Mouse (Mus musculus) liver (tissue): ENCODE data around the gene Pde1b.

ENCODE experiments used
- DNase-seq: peaks from one replicate; pipeline ENCODE4 v3.0.0-alpha.2; 2020; ENCODE audit warnings: mixed read lengths

The Pde1b gene

DNA sequence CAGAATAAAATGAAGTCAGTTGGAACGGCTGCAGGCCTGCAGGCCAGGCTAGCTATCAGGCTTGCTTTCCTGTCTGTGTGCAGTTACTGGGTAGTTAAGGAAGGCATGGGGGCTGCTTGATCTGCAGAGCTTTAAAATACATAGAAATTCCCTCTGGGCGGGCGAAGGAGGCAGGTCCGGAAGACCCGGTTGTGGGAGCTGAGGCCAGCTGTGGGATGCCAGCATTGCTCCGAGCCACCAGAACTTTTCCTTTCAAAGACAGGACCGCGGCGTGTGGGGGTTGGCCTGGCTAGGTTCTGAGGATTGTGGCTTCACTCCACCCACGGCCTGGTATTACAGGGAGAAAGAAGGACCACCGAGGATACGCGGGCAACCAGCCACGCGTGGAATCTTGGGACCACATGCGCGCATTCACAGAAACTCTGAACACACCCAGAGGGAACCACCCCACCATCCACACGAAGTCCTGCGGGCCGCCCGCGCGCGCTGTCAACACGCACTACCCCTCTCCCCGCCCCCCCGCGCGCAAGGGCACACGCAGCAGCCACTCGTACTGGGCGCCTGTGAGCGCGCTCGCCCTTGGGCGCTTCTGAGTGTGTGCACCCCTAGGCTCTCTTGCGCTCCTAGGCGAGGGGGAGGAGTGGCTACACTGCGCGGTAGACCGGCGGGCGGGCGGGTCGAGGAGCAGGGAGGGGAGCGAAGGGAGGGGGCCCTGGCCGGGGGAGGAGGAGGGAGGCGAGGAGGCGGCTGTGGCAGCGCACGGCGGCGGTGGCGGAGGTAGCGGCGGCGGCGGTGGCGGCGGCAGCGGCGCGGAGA lies at the start of gene Pde1b:
TSS of gene Pde1b (plus strand) at position 600 of the 816 bp plus-strand sequence.
- DNase-seq, result peak; percentile 58

DNA sequence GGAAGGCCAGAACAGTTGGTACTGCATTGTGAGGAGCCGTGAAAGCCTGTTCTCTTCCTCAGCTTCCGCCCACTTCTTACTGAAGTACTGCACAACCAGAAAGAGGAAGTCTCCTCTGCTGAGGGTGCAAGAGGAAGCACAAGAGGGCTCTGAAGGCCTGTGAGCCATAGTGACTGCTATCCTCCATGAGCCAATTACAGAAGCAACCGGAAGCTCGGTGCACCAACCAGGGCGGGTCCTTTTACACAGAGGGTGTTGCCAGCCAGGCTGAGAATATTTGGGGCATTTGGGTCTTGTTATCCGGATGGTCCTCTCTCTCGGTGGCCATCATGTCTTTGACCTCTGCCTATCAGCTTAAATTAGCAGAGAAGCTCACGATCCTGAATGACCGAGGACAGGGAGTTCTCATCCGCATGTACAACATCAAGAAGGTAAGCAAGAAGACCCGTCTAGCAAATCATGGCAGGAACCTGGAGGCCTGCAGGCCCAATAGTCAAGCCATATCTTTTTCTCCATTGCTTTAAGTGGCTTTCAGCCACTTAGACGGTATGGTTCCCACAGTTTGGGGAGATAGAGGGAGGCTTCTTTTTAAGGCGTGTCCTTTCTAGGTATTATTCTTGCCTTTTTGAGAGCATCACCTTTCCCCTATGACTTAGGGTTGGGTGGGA lies 49.1 kb upstream of the Pde1b start, which contains the start of gene Nckap1l:
TSS of gene Nckap1l (plus strand) at position 244 of the 668 bp plus-strand sequence.
- DNase-seq, result peak; percentile 55

- DNase-seq, result no peak
Measured at GRCm38 (mm10) chr15:103454449-103454848, 48.4 kb upstream of the Pde1b start.

DNA sequence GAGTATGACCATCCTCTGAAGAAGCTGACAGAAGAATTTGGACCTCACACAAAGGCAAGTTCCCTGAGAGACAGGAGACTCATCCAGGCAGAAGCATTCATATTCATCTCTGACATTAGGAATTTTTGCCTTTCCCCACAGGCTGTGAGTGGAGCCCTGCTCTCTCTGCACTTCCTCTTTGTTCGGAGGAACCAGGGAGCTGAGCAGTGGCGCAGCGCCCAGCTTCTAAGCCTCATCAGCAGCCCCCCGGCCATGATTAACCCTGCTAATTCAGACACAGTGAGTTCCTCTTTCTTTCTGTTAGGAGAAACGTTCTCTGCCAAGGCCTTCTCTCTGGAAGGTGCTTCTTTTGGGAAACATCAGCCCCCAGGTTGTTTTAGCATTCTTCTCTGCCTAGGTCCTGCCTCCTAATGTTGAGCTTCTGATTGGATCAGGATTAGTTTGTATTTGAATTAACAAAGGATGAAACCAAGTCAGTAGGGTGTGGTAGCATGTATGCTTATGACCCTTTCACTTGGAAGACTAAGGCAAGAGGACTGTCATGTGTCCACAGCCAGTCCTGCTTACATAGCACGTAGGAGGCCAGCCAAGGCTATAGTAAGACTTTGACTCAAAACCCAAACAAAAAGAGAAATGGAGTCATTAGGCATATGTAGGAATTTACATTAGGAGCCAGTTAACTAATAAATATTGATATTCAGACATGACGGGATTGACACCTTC lies 40.1 kb upstream of the Pde1b start:
- DNase-seq, result peak; percentile 15

- no peak for DNase-seq
Measured at GRCm38 (mm10) chr15:103471488-103472194, 31.2 kb upstream of the Pde1b start.

DNA sequence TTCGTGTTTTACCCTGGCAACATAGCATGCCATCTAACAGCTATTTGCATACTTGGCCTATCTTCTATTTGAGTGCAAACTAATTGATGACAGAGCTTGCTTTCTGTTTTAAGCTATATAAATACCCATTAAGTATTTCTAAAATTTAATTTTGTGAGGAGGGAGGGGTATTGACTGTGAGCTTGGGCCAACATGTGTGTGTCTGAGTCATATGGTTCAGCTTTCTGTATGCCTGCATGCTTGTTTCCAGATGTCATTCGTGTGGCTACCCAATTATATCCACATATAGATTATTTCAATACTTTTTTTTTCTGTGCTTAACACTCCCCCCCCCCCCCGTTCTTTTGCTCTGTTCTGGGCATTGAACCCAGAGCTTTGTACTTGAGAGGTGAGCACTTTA lies 30.6 kb upstream of the Pde1b start:
- DNase-seq, result no peak

GRCm38 (mm10) chr15:103473182-103473581 lies 29.7 kb upstream of the Pde1b start:
- DNase-seq, result no peak

DNA sequence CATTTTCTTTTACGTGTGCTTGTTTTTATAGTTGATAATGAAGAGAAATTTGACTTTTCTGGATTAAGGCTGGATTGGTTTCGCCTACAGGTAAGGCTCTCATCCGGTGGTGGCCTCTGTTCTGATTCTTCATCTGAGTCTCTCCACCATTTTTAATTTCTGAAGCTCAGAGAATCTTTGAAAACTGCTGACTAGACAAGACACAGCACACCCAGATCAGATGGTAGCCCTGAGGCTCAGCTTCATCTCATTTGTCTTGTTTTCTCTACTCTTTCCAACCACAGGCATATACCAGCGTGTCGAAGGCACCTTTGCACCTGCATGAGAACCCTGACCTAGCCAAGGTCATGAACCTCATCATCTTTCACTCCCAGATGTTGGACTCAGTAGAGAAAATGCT lies 29.1 kb upstream of the Pde1b start:
- DNase-seq, result no peak

GRCm38 (mm10) chr15:103479080-103479606 lies 23.7 kb upstream of the Pde1b start:
- DNase-seq, result no peak

DNA sequence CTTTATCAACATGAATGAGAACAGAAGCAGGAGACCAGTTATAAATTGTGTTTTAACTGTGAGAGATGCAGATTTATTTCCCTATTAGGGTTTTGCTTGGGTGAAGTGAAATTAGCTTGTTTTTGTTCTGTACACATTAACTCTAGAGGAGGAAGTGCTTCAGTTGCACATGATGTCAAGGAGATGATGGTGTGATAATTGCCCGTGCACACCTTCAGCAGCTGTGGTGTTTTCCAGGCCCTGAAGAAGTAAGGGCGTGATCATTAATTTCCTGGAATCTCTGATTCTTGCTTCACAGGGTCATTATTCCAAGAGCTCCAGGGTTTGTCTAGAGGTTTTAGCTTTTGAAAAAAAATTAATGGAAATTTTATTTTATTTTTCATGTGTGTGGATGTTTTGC lies 22.7 kb upstream of the Pde1b start:
- no peak for DNase-seq

GRCm38 (mm10) chr15:103482488-103482887 lies 20.3 kb upstream of the Pde1b start:
- no peak for DNase-seq

DNA sequence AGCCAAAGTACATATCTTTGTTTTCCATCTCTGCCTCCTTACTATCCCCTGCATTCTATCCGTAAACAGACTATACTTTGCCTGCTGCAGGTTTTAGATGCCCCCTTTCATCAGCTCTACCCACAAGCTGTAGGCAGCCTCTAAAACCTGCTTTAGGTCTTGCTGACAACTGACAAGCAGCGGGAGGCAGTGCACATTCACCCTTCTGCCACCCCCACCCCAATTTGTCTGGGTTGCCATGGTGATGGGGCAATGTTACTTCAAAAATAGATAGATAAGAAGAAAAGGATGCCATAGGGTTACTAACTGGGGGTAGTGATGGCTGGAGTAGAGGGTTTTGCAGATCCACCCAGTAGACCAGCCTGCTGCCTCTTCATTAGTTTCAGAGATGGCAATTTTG lies 18.3 kb upstream of the Pde1b start:
- no peak for DNase-seq

DNA sequence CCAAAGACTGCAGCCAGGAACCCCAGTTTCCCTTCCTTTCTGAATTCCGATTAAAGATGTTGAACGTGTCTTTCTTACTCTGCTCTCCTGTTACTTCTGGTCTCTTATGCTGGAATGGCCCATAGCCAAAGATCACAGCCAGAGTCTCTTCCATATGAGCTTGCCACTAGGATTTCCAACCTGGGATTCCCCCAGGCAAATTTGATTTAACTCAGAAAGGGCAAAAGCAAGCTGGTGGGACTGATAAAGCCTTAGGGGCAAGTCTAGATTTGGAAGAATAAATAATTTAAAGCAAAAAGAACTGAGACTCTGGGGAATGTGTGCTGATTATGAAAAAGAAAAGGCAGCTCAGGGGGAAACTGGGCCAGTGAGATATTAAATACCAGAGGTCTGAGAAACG lies 17.7 kb upstream of the Pde1b start:
- DNase-seq, result no peak

- DNase-seq, result no peak
Measured at GRCm38 (mm10) chr15:103486658-103487057, 16.2 kb upstream of the Pde1b start.

DNA sequence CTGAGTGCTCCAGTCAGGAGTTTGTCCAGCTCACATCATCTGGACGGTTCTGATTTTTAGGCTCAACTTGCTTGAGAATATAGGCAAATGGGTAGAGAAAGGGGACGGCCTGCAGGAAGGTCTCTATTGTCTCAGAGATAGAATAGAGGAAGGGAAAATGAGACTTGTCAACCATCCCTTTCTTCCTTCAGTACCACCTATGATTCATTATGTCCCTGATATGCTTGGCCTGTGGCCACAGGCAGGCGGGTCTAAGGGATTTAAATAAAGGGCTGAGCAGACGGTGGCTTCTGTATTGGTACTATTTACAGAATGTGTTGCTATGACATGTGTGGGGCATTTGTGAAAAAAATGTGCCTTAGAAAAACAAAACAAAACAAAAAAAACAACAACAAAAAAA lies 14.5 kb upstream of the Pde1b start:
- DNase-seq, result no peak

DNA sequence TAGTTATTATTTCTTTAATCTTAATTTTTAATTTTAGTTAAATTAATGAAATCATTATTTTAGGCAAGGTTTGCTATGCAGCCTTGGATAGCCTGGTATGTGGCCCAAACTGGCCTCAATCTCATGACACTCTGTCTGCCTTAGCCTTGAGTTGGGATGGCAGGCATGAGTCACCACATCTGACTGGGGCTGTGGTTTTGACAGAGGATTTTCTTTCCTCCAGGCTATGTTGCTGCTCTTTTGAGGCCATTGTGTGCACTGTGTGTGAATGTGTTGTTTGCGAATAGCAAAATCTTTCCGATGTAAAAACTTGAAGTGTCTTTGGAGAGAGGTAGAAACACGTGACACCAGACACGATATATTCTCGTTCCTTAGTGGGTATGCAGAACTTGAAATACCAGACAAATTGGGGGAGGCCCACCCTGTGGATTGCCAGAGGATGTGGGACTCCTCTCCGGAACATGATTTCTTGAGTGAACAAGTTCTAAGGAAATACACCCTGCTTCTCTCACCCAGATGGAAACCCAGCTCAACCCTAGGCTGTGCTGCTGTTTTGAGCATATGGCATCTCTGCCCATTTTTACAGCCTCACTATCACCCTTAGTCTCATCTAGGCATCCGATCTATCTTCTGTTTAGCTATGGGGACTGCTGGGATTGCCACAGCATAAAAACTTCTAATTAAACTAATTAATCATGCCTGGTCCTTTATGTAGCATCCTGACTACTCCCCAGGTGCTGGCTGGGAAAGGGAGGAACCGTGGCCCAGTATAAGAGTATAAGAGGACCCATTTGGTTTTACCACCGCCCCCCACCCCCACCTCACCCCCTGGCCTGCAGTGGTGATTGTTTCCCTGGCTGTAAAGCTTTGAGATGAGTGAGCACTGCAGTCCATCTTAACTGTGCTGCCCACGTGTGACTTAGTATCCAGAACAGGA lies 6.4 kb upstream of the Pde1b start:
- DNase-seq, result no peak

GRCm38 (mm10) chr15:103498157-103498556 lies 4.7 kb upstream of the Pde1b start:
- DNase-seq, result no peak

GRCm38 (mm10) chr15:103500723-103501122 lies 2.1 kb upstream of the Pde1b start:
- no peak for DNase-seq

DNA sequence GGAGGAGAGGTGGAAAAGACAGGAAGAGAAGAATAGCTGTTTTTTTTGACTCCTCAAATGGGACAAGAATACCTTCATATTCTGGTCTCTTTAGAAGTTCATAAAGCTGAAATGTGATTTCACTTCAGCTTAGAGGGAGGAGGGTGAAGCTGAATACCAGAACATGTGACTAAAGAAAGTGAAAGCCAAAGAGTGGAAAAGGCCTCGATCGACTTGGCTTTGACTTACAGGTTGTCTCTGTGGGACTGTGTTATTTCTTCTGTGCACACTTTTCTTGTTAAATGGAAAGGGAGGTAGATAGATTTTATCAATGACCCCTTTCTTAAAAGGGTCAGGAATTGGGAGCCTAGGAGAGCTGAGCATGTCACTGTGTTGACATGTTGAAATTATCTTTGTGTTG lies 1.6 kb upstream of the Pde1b start:
- DNase-seq, result no peak

- no peak for DNase-seq
Measured at GRCm38 (mm10) chr15:103503251-103503600, 392 bp downstream of the Pde1b start.

- DNase-seq, result no peak
Measured at GRCm38 (mm10) chr15:103503660-103504059, 826 bp downstream of the Pde1b start.

DNA sequence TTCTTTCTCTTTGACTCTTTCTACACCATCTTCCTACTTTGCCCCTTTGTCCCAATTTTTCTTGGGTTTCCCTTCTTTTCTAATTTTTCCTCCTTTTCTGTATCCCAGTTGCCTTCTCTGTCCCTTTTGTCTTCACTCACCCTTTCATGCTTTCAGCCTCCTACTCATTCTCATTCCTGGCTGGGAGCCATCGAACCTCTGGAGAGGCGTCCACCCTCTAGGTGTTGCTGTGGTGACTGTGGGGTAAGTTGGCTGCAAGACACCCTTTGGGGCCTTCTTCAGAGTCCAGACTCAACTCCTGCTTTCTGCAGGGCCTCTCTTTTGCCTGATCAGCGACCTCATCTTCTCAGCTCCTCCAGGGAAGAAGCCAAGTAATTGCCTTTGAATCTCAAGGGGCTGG lies 6.5 kb downstream of the Pde1b start:
- DNase-seq, result no peak
